Mouse (Mus musculus): ENCODE measurements at regions not wholly inside any gene's neighbourhood (a gene's known extent, or its start where the extent isn't known, plus 50 kb on each side); places are given as distances from the start of the nearest gene placed in this dataset.

DNA sequence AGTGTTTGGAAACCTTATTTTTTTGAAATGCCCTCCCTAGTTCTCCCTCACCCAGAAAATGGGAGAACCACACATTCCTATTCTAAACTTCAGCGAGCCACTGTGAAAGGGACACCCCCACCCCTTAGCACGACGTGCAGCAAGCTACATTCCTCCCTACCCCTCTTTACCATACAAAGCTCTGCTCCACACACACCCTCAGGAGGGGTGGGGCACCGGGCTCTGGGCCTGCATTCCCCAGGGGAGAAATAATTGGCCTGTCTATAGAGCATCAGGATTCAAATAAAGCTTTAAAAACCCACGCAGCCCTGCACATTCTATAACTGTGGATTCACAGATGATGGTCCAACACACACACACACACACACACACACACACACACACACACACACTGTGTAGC lies 163.6 kb downstream of the H2al1j start:
- TF ChIP-seq CTCF (IDR thresholded peaks at IDR 0.05; ENCODE audit: control insufficient read depth, insufficient read depth, low read length) (no peak), POLR2A (IDR thresholded peaks at IDR 0.05; ENCODE audit: borderline replicate concordance, control insufficient read depth, low read depth, low read length) (no peak)
- H3K4me1 ChIP-seq (ENCODE audit: control insufficient read depth, insufficient read depth, low read length): no peaks in the 10 kb centered on the region
- no peak overlapping the region for H3K27ac ChIP-seq (ENCODE audit: control insufficient read depth, insufficient read depth, low read depth, low read length, poor library complexity)
- 73% methylated on average over 5 of the region's 5 CpGs for WGBS
- no peak overlapping the region for H3K4me3 ChIP-seq (replicated peaks; ENCODE audit: control insufficient read depth, low read depth, low read length)

DNA sequence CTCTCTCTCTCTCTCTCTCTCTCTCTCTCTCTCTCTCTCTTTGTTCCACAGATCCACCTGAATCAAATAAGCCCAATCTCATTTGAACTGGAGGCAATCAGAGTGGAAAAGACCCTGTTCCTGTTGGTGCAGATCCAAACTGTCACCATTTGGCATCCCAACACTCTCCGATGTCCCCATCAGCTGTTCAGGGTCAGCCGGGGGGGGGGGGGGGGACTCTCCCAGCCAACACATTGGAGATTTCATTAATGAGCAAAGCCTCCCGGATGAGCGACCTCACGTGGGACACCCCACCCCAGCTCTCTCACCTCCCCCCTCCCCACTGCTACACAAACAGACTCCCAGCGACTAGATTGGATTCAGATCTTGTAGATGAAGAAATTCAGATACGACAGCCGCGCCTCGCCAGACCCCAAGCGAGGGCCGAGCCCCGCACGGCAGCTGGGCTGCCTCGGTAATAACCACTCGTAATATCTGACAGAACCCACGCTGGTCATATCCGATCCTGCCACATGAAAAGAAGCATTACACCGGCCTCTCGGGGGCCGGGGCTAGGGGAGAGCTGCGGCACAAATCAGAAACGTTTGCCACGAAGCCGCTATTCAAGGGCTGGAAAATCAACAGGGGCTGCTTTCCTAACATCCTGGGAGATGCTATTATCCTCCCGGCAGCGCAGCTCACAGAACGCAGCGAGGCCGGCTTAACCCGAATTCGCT lies 164.2 kb downstream of the H2al1j start:
- TF ChIP-seq POLR2A (IDR thresholded peaks at IDR 0.05; ENCODE audit: borderline replicate concordance, control insufficient read depth, low read depth, low read length): no peak
- TF ChIP-seq CTCF (IDR thresholded peaks at IDR 0.05; ENCODE audit: control insufficient read depth, insufficient read depth, low read length): no peak
- Histone ChIP-seq H3K27ac (ENCODE audit: control insufficient read depth, insufficient read depth, low read depth, low read length, poor library complexity) (no peak overlapping the region), H3K4me3 (replicated peaks; ENCODE audit: control insufficient read depth, low read depth, low read length) (no peak overlapping the region), H3K4me1 (ENCODE audit: control insufficient read depth, insufficient read depth, low read length) (no peaks in the 10 kb centered on the region)
- WGBS: 51% methylated on average over 32 of the region's 32 CpGs

DNA sequence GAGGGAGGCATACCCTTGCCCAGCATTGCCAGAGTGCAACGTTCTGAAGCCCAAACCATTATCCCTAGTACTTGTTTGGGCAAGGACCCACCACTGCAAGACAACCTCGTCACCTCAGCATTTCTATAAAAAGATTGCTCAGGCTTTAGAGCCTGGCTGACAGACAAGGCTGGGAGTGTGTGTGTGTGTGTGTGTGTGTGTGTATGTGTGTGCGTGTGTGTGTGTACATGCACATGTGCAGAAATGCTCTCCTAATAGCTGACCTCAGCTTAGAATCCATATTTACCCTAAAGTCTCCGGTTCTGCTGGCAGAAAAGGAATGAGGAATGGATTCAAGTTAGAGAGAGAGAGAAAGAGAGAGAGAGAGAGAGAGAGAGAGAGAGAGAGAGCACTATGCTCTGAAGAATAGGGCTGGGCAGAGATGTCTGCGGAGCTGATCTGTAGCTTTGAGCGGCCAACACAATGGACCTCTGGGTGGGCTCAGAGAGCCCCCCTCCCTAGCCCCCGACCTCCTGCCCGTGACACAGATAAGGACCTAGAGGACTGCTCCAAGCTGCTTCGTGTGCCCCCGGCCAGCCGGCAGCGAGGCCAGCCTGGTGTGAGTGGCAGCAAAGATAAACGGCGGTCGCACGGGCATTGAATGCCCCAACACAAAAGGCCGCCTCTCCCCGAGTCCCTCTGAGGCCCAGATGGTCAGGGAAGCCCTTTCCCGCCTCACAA lies 166.1 kb downstream of the H2al1j start:
- no peak overlapping the region for H3K27ac ChIP-seq (ENCODE audit: control insufficient read depth, insufficient read depth, low read depth, low read length, poor library complexity)
- H3K4me1 ChIP-seq (ENCODE audit: control insufficient read depth, insufficient read depth, low read length): no peaks in the 10 kb centered on the region
- H3K4me3 ChIP-seq (replicated peaks; ENCODE audit: control insufficient read depth, low read depth, low read length): no peak overlapping the region
- TF ChIP-seq POLR2A (IDR thresholded peaks at IDR 0.05; ENCODE audit: borderline replicate concordance, control insufficient read depth, low read depth, low read length) (no peak), CTCF (IDR thresholded peaks at IDR 0.05; ENCODE audit: control insufficient read depth, insufficient read depth, low read length) (no peak)
- 37% methylated on average over 19 of the region's 19 CpGs for WGBS

DNA sequence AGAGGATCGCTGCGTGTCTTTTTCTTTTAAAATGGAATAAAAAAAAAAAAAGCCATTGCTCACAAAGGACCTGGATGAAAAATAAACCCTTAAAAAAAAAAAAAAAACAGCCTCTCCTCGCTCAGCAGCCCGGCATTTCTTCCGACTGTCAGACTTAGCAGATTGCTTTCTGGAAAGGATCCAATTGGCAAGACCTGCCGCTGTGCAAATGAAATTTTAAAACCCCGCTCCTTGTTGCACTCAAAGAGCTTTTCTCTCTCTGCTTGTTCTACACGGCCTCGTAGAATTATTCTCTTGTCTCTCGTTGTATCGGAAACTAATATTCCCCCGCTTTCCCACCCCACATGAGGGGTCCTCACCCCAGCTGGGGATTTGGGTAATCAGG lies 166.6 kb downstream of the H2al1j start:
- TF ChIP-seq CTCF (IDR thresholded peaks at IDR 0.05; ENCODE audit: control insufficient read depth, insufficient read depth, low read length): no peak
- TF ChIP-seq POLR2A (IDR thresholded peaks at IDR 0.05; ENCODE audit: borderline replicate concordance, control insufficient read depth, low read depth, low read length): no peak
- H3K4me3 ChIP-seq (replicated peaks; ENCODE audit: control insufficient read depth, low read depth, low read length): no peak overlapping the region
- WGBS: 40% methylated on average over 12 of the region's 12 CpGs

DNA sequence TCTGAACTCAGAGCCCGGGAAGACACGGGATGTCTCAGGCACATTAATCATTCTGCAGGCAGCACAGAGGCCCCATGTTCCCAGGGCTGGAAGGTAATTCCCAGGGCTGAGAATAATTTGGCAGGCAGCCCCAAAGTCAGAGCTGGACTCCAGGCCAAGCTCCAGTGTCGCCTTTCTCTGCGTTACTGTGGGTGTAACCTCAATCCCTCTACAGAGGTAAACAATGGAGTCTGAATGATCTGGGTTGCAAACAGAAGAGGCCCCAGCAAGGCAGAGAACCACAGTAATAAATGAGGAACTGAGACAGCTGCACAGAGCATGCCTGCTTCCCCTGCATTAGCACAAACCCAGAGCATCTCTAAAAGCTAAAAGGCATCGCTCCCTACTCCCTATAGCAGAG lies 184.8 kb downstream of the H2al1j start:
- Histone ChIP-seq H3K27ac (ENCODE audit: control insufficient read depth, insufficient read depth, low read depth, low read length, poor library complexity) (no peak overlapping the region), H3K4me3 (replicated peaks; ENCODE audit: control insufficient read depth, low read depth, low read length) (no peak overlapping the region), H3K4me1 (ENCODE audit: control insufficient read depth, insufficient read depth, low read length) (no peaks in the 10 kb centered on the region)
- 25% methylated on average over 5 of the region's 5 CpGs for whole genome bisulfite sequencing
- TF ChIP-seq CTCF (IDR thresholded peaks at IDR 0.05; ENCODE audit: control insufficient read depth, insufficient read depth, low read length): no peak
- TF ChIP-seq POLR2A (IDR thresholded peaks at IDR 0.05; ENCODE audit: borderline replicate concordance, control insufficient read depth, low read depth, low read length): no peak

More for the DNA sequence above, 166.6 kb downstream of the H2al1j start:
- Histone ChIP-seq H3K27ac (ENCODE audit: control insufficient read depth, insufficient read depth, low read depth, low read length, poor library complexity) (no peak overlapping the region), H3K4me1 (ENCODE audit: control insufficient read depth, insufficient read depth, low read length) (no peaks in the 10 kb centered on the region)

DNA sequence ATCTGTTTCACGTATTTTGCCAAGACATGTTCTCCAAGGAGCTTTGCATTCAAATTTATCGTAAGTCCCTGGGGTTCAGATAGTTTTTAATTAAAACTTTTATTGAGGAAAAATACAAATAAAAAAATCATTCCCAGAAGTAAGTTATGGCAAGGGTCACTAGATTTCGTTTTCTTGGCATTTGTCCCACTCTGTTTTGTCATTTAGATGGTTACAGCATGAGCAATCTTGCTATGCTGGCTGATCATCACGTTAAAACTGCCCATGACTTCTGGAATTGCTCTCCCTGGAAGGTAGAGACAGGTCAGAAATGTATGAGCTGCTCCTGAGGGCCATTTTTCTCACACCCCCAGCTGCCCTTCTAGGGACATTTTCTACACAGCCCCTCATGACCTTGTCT lies 185.3 kb downstream of the H2al1j start:
- no peak overlapping the region for H3K27ac ChIP-seq (ENCODE audit: control insufficient read depth, insufficient read depth, low read depth, low read length, poor library complexity)
- no peaks in the 10 kb centered on the region for H3K4me1 ChIP-seq (ENCODE audit: control insufficient read depth, insufficient read depth, low read length)
- no peak overlapping the region for H3K4me3 ChIP-seq (replicated peaks; ENCODE audit: control insufficient read depth, low read depth, low read length)
- TF ChIP-seq CTCF (IDR thresholded peaks at IDR 0.05; ENCODE audit: control insufficient read depth, insufficient read depth, low read length) (no peak), POLR2A (IDR thresholded peaks at IDR 0.05; ENCODE audit: borderline replicate concordance, control insufficient read depth, low read depth, low read length) (no peak)
- 62% methylated on average over 4 of the region's 4 CpGs for WGBS

DNA sequence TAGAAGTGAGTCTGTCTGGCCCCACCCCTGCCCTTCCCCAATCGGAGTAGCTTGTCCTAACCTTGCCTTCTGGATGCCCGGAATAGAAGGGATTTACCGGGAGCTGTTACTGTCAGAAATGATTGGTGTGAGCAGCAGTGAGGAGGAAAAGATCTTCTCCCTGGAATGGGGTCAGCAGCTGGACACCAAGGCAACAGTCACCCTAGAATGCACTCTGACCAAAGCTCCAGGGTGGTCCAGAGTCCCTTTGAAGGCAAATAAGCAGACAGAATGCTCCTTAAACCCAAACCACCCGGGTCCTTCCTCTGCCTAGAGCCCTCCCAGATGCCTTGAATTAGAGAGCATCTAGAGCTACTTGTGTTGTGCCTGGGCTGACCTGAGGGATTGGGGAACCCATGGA lies 196.2 kb downstream of the H2al1j start:
- Histone ChIP-seq H3K4me3 (replicated peaks; ENCODE audit: control insufficient read depth, low read depth, low read length) (no peak overlapping the region), H3K4me1 (ENCODE audit: control insufficient read depth, insufficient read depth, low read length) (no peaks in the 10 kb centered on the region), H3K27ac (ENCODE audit: control insufficient read depth, insufficient read depth, low read depth, low read length, poor library complexity) (no peak overlapping the region)
- WGBS: 78% methylated on average over 4 of the region's 4 CpGs
- no peak for TF ChIP-seq CTCF (IDR thresholded peaks at IDR 0.05; ENCODE audit: control insufficient read depth, insufficient read depth, low read length)
- no peak for TF ChIP-seq POLR2A (IDR thresholded peaks at IDR 0.05; ENCODE audit: borderline replicate concordance, control insufficient read depth, low read depth, low read length)

DNA sequence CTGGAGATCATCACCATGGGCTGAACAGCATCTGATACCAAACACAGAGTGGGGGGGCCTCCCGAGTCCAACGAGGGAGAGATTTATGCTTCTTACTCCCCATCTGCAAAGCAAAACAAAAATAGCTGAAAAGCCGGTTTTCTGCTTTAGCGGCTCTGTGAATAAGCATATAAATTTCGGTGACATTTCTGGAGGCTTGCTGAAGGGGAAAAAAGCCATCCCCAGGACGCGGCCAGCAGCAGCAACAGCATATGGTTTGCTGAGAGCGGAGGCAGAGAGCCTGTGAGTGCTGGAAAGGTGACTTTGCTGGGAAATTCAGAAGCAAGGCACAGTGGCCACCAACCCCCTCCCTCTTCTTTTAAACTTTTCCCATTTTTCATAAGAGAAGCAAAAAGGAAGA lies 197.7 kb downstream of the H2al1j start:
- TF ChIP-seq POLR2A (IDR thresholded peaks at IDR 0.05; ENCODE audit: borderline replicate concordance, control insufficient read depth, low read depth, low read length) (no peak), CTCF (IDR thresholded peaks at IDR 0.05; ENCODE audit: control insufficient read depth, insufficient read depth, low read length) (no peak)
- 30% methylated on average over 8 of the region's 8 CpGs for WGBS
- no peak overlapping the region for H3K4me3 ChIP-seq (replicated peaks; ENCODE audit: control insufficient read depth, low read depth, low read length)
- no peaks in the 10 kb centered on the region for H3K4me1 ChIP-seq (ENCODE audit: control insufficient read depth, insufficient read depth, low read length)
- H3K27ac ChIP-seq (ENCODE audit: control insufficient read depth, insufficient read depth, low read depth, low read length, poor library complexity): no peak overlapping the region
